ENCODE assay signal across 8 mouse cellular contexts in genomic region chr6:99520676-99521037, GRCm38 (mm10). TPM values are rescaled to one million over a fixed set of nuclear protein-coding genes. Genes with fewer than 3 reads are reported as not detected.
DNase-seq lines count a peak whose midpoint lies in the region; ATAC-seq and TF ChIP-seq lines count a peak whose summit lies in the region.

No protein-coding gene starts in this region.

- peak overlapping the region; percentile 83 for H3K9ac ChIP-seq in limb, embryonic 15.5 days
- peak overlapping the region; percentile 98 for H3K9ac ChIP-seq in stomach, postnatal 0 days (ENCODE audit: low read length)

- H3K36me3 ChIP-seq in limb, embryonic 15.5 days = no peaks in the 10 kb centered on the region
- no peaks in the 10 kb centered on the region for H3K36me3 ChIP-seq in stomach, postnatal 0 days (ENCODE audit: control insufficient read depth, insufficient read depth, low read length)

- H3K4me3 ChIP-seq in cerebellum, adult 2 months (replicated peaks; ENCODE audit: insufficient read depth, low read depth, low read length) = peak overlapping the region; percentile 98
- H3K4me3 ChIP-seq in limb, embryonic 15.5 days = peak overlapping the region; percentile 77
- H3K4me3 ChIP-seq in stomach, postnatal 0 days (ENCODE audit: low read depth, low read length) = peak overlapping the region; percentile 97

- TF ChIP-seq EP300 in stomach, postnatal 0 days (optimal IDR thresholded peaks at IDR 0.05) = no peak

- WGBS in cerebellum, adult 2 months = under 1% methylated on average over 27 of the region's 27 CpGs
- under 1% methylated on average over 15 of the region's 27 CpGs for WGBS in limb, embryonic 15.5 days
- under 1% methylated on average over 25 of the region's 27 CpGs for WGBS in stomach, postnatal 0 days

- no peaks in the 10 kb centered on the region for H3K9me3 ChIP-seq in limb, embryonic 15.5 days
- no peaks in the 10 kb centered on the region for H3K9me3 ChIP-seq in stomach, postnatal 0 days (ENCODE audit: control insufficient read depth, low read length)

- ATAC-seq in limb, embryonic 15.5 days (ENCODE audit: insufficient number of reproducible peaks, low FRiP score, low TSS enrichment, low read depth) = 0 out of 2 replicates have a peak, but pooled peaks have one; percentile 70
- no peak for ATAC-seq in stomach, postnatal 0 days (ENCODE audit: low FRiP score, low TSS enrichment)

- no peak for DNase-seq in cerebellum, adult 2 months
- no peak for DNase-seq in cerebellum, adult 18-20 months
- DNase-seq in ovary, postnatal 14 days (ENCODE audit: low spot score) = peak; percentile 39
- DNase-seq in ovary, postnatal 36 days (ENCODE audit: low spot score) = no peak
- DNase-seq in stomach, postnatal 0 days (ENCODE audit: low spot score) = no peak
- no peak for DNase-seq in urinary bladder, adult 18-20 months (ENCODE audit: low spot score in 2 of 2)
- no peak for DNase-seq in embryo, embryonic 10.5 days (ENCODE audit: low spot score)

- peak overlapping the region; percentile 84 for H3K4me2 ChIP-seq in limb, embryonic 15.5 days
- peak overlapping the region; percentile 53 for H3K4me2 ChIP-seq in stomach, postnatal 0 days (replicated peaks; ENCODE audit: low read depth)

- H3K4me1 ChIP-seq in cerebellum, adult 2 months (ENCODE audit: control insufficient read depth, insufficient read depth, low read length) = no peaks in the 10 kb centered on the region
- H3K4me1 ChIP-seq in limb, embryonic 15.5 days = peaks cover 18% of the 10 kb centered on the region; the same call in 1 of the 2 replicates
- H3K4me1 ChIP-seq in stomach, postnatal 0 days (replicated peaks; ENCODE audit: control insufficient read depth, insufficient read depth) = no peaks in the 10 kb centered on the region

- TF ChIP-seq CTCF in cerebellum, adult 2 months (IDR thresholded peaks at IDR 0.05; ENCODE audit: borderline replicate concordance, insufficient read depth, low read depth, low read length) = no peak
- TF ChIP-seq CTCF in stomach, postnatal 0 days (IDR thresholded peaks at IDR 0.05; ENCODE audit: low read depth) = no peak

- H3K27ac ChIP-seq in cerebellum, adult 2 months (ENCODE audit: insufficient read depth, low read length) = no peak overlapping the region
- H3K27ac ChIP-seq in limb, embryonic 15.5 days = peak overlapping the region; percentile 98
- H3K27ac ChIP-seq in stomach, postnatal 0 days (replicated peaks) = peak overlapping the region; percentile 100

- no peak for TF ChIP-seq POLR2A in cerebellum, adult 2 months (IDR thresholded peaks at IDR 0.05; ENCODE audit: borderline replicate concordance, insufficient read depth, low read length)

- no peaks in the 10 kb centered on the region for H3K27me3 ChIP-seq in cerebellum, adult 2 months (ENCODE audit: control insufficient read depth, insufficient read depth, low read length)
- H3K27me3 ChIP-seq in limb, embryonic 15.5 days = no peaks in the 10 kb centered on the region
- H3K27me3 ChIP-seq in stomach, postnatal 0 days (ENCODE audit: control insufficient read depth, insufficient read depth, low read length) = no peaks in the 10 kb centered on the region

RNA-seq across cellular contexts. Expression of gene Foxp1, which starts 1.9 kb away (rescaled TPM):
- 21.0 and 22.0 TPM in 2 replicates for polyA plus RNA-seq in cerebellum, adult 2 months (2012; rRNA removed)
- polyA plus RNA-seq in limb, embryonic 15.5 days (2015; fragmentation: Nextera tagmentation; extraction: Ambion mirVana) = 119 and 142 TPM in 2 replicates
- polyA plus RNA-seq in stomach, postnatal 0 days (2015; fragmentation: Nextera tagmentation; extraction: Ambion mirVana) = 68.9 and 74.5 TPM in 2 replicates
